Mouse (Mus musculus) kidney, postnatal 36 days (tissue): ENCODE measurements around the gene Rassf9.

Experiments used
- DNase-seq, 2 experiments: peaks; one replicate each; pipeline ENCODE4 v3.0.0; 2021 to 2022; ENCODE audit warnings: mixed read lengths in 2 of 2

Rassf9 gene

DNA sequence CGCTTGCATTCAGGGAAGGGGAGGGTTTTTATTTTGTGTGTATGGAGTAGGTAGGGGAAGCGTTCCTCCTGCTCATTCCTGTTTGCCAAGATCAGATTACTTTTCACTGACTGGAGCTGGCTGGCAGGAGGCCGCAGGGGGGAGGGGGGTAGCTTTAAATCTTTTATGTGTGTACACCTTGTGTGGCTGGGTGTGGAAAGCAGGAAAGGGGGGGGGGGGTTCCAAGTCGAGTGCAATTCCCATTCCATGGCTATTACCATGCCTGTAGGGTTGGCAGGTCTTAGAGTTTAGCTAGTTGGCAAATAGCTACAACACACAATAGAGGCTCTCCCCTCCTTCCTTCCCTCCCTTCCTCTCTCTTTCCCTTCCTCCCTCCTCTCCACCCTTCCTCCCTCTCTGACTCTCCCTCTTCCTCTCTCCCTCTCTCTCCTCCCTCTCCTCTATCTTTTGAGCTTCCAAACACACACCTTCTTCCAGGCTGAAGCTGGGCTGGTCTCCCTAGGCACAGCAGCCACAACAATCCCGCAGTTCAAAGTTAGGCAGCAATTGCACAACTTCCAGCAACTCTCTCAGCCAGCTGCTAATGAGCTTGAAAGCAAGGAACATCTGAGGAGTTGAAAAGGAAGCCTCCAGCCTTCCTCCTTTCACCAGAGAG is at the start of gene Rassf9:
TSS of gene Rassf9 (plus strand) at position 416 of the 655 bp plus-strand sequence.
- peak; percentile 78 to 80 for DNase-seq

GRCm38 (mm10) chr10:102469412-102469811 is 42.6 kb upstream of the Rassf9 start:
- no peak for DNase-seq

DNA sequence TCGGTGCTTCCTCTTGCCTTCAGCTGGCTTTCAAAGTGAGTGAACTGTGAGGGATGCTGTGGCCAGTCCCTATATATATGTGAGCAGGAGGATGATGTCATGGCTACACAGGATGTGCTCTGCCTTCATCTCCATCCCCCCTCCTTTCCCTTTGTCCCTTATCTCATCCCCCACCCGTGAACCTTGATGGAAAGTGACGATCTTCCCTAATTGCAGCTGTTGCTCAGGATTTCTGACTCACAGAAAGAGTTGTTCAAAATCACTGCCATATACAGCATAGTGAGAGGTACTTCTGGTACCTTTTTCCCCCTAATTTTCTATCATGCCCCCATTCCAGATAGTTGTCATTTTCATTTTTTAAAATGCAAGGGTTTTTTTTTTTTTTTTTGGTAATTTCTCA is 21.6 kb upstream of the Rassf9 start, which contains the start of gene Nts:
TSS of gene Nts (minus strand) at position 101 of the 400 bp plus-strand sequence.
- no peak for DNase-seq

- peak; percentile 31 to 82 for DNase-seq
Measured at GRCm38 (mm10) chr10:102491792-102492191, 20.2 kb upstream of the Rassf9 start.

DNA sequence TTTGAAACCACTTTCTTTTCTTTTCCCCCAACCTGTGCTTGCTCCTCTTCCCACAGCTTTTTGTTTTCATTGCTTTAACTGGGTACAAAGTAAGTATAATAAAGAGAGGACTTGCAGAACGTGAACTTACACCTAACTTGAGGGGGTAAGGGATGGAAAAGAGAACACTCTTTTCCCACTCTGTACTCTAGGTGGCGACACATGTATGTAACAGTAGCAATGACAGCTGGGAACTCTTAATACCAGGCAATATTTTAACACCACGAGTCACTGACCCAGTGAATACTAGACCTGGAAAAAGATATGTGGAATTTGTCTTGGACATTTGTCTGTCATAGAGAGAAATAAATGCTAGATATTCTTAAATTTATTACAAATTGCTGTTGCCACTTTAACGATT is 13.3 kb upstream of the Rassf9 start:
- DNase-seq: peak; percentile 54 to 65

- no peak for DNase-seq
Measured at GRCm38 (mm10) chr10:102507386-102507785, 4.6 kb upstream of the Rassf9 start.

DNA sequence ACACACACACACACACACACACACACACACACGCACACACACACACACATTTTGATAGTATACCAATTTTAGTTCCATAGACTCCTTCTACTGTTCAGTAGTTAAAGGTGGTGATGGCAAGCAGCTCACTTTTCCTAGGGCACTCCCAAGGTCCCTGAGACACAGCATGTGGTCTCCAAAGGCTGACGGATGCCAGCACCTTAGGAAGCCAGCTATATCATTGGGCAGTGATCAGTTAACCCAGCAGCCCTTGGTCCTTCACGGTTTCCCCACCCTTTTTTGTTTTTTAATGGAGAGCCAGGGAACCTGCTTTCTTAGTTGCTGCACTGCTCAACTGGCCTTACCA is 588 bp upstream of the Rassf9 start:
- DNase-seq: no peak

GRCm38 (mm10) chr10:102514159-102514558 is 2.1 kb downstream of the Rassf9 start:
- no peak for DNase-seq

DNA sequence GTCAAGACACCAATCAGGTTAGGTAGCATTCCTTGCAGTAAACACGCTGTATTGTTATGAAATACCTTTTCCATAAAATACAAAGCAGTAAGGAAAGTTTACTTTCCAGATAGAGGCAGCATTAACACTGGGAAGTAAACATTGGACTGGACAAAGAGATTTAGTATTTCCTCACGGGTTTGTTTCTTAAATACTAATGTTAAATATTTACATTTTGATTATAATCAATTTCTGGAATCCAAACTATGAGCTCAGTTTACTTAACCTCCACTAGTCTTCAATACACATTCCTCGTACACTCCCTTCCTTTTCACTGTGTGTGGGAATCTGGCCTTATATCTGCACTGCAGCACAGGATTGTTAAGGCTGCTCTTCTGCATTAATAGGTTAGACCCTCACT is 15.9 kb downstream of the Rassf9 start:
- DNase-seq: no peak

DNA sequence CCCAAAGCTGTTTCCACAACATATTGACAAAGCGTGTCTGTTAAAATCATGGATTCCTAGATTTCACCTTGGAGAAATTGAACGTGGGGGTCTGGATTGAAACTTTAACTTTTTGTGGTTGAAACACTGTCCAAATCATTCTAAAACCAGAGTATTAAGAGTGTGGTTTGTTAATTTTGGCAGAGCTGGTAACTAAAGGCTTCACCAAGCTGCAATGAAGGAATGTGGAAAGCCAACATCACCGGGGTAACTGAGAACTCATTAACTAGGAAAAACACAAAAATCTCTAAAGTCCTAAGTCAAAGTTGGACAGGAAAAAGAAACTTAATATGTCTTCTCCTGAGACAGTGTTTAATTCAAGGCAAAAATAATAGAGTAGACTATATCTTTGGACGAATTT is 41.9 kb downstream of the Rassf9 start:
- DNase-seq: peak in 1 of 2 experiments; percentile 10

DNA sequence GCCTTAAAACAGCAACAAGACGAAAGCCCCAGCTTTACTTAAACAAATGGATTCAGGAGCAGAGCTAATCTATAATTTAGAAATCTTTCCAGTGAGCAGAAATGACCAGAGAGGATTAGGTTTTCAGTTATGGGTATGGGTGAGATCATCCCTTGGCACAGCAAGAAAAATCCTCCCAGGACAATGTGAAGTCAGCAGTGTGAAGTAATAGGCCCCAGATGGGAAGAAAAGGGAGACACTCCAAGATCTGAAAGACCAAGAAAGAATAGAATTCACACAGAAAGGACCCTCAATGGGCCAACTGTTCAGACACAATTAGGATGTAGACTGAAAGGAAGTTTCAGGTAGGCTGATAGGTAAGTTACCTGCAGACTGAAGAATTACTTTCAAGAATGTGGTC is 50.5 kb downstream of the Rassf9 start:
- no peak for DNase-seq

GRCm38 (mm10) chr10:102577970-102578369 is 65.9 kb downstream of the Rassf9 start:
- DNase-seq: no peak

DNA sequence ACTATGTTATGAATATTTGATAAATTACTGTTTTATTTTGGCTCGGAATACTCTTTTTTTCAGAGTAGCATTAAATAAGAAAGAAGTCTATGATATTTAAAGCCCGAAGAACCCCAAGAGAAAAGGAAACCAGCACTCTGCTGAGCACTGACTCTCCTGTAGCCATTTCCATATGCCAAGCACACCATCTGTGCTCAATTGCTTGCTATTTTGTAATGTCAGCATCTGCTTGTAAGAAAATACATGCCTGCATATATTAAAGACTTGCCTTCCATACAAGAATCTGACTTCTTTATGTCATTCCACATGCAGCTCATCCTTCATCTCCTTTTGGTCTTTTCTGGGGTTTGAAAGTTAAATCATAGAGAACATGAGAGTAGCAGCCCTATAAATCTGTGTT is 82.3 kb downstream of the Rassf9 start:
- DNase-seq: no peak
